Mouse (Mus musculus) urinary bladder, postnatal 14 days (tissue): ENCODE data around the gene Mt1.

Experiments
- DNase-seq: peaks from one replicate; pipeline ENCODE4 v3.0.0; 2021; ENCODE audit warnings: low spot score

The Mt1 gene

DNA sequence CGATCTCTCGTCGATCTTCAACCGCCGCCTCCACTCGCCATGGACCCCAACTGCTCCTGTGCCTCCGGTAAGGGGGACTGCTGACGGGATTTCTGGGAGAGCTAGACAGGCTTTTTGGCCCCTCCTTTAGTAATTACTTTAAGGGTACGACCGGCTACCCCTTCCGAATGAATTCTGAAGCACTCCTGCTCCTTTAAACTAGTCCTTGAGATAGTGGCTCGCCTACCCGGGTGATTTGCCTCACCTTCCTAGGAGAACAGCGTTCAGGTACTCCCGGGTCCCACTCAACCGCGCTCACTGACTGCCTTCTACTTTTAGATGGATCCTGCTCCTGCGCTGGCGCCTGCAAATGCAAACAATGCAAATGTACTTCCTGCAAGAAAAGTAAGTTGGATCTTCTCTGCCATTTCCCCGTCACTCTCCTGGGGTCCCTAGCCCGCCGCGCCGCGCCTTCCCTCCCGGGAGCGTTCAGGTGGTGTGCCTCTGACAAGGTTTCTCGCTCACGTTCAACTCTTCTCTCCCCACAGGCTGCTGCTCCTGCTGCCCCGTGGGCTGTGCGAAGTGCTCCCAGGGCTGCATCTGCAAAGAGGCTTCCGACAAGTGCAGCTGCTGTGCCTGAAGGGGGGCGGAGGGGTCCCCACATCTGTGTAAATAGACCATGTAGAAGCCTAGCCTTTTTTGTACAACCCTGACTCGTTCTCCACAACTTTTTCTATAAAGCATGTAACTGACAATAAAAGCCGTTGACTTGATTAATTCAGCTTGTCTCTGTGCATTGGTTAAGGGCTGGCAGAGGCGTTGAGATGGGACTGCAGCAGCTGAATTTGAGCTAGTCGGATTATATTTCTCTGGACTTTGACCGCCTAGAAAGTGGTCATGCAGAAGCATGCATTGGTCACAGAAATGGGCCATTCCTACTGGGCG, 5.8 kb upstream of the Mt1 start:
- peak; percentile 22 for DNase-seq

DNA sequence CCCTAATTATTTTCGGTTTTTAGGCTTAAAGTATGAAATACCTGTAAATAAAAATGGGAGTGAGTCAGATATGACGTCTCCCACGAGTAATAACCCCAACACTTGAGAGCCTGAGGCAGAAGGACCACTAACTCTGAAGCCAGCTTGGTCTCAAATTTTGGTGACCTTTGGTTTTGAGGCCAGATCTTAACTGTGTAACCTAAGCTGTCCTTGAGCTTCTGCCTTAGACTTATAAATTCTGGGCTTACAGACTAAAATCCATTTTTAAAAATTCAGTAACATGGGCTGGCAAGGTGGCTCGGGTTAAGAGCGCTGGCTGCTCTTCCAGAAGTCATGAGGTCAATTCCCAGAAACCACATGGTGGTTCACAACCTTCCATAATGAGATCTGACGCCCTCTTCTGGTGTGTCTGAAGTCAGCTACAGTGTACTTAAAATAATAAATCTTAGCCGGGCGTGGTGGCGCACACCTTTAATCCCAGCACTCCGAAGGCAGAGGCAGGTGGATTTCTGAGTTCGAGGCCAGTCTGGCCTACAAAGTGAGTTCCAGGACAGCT, 5.0 kb upstream of the Mt1 start:
- DNase-seq: no peak

- DNase-seq: no peak
Measured at GRCm38 (mm10) chr8:94174619-94175213, 4.2 kb upstream of the Mt1 start.

DNA sequence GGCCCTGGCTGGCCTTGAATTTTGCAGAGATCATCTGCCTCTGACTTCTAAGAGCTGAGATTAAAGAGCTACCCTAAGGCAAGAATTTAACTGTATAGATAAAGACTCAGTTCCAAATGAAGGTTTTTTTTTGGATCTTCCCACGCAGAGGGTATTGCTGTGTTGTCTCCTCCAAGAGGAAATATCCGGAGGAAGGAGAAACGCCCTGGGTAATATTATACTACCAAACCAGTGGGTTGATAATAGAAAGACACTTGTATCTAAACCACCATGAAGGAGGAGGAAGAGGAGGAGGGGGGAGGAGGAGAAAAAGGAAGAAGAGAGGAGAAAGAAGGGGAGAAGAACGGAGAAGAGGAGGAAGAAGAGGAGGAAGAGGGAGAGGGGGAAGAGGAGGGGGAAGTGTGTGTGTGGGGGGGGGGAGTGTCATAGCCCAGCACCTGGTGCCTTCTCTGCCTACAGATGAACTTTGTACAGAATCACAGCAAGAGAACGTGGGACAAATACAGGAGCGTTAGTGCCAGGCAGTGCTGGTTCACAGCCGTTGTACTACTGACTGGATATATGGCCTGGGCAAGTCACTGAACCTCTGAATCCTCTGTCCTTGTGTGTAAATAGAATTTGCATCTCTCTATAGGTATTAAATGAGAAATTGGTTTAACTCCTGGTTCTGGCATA, 1.0 kb upstream of the Mt1 start:
- DNase-seq: no peak

DNA sequence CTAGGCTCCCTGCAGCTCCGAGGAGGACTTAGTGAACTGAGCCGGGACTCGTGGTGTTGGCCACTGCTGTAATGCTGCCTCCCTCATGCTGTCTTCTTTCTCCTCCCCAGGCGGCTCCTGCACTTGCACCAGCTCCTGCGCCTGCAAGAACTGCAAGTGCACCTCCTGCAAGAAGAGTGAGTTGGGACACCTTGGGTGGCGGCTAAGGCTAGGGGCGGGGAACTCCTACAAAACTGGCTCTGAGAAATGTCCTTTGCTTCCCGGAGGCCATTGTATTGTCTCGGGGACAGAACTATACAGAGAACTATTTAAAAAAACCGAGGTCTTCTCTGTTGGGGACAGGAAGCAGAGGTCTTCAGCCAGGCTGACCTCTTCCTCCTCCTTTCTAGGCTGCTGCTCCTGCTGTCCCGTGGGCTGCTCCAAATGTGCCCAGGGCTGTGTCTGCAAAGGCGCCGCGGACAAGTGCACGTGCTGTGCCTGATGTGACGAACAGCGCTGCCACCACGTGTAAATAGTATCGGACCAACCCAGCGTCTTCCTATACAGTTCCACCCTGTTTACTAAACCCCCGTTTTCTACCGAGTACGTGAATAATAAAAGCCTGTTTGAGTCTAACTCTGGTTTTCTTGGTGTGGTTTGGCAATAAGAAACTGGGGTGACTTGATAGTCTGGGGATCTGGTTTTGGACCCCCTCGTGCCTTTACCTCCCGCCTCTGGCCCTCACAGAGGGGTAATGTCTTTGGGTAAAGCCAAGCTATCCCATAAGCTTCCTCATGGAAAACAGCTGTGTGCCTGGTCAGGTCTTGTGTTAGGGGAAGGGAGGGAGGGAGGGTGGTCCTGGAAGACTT, 1.1 kb downstream of the Mt1 start:
- DNase-seq: peak; percentile 34

DNA sequence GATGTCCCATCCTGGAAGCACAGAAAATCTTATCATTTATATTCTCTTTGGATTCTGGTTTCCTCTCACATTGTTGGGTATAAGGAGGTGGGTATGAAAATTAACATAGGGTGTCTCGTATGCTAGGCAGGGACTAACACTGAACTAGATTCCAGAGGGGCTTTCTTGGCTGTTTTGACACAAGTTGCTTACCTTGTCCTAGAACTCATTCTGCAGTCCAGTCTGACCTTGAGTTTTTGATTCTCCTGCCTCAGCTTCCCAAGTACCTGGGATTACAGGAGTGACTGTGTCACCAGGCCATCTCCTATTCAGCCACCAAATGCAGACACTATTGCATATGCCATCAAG, 1.7 kb downstream of the Mt1 start:
- DNase-seq: no peak

GRCm38 (mm10) chr8:94182055-94182929, 3.4 kb downstream of the Mt1 start:
- no peak for DNase-seq

DNA sequence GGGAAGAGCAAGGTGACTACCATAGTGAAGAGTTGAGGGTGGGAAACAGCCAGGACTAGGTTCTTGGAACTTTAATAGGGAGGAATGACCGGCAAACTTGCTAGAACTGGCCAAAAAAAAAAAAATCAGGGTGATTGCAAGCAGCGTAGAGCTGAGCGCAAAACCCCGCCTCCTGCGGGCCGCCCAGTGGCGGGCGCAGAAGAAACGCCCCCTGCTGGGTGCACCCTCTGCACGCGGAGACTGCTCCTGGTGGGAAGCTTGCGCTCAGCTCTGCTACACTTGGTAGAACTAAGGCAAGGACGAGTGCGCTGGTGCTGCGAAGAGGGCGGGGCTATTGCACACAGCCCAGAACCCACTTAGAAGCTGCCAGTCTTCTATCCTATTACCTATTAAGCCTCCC, 4.2 kb downstream of the Mt1 start:
- DNase-seq: peak; percentile 88

DNA sequence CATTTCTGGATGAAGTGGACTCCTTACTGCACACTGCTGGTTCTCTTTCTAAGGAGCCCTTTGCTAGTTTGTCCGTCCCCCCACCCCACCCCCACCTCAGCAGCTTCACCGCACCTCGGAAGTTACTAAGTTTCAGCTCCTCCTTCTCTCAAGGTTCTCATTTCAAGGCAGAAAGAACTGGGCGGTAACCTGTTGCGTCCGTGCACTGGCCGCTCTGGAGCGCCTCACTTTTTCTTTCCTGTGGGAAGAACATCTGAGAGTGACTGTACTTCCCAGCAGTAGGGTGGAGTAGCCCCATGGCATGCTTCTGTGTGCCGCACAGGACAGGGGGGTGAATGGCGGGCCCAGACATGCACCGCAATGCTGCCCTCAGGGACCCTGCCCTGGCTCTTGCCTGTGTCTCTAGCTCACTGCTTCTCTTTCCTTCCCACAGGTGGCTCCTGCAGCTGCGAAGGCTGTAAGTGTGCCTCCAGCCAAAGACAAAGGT, 5.5 kb downstream of the Mt1 start:
- peak; percentile 28 for DNase-seq

DNA sequence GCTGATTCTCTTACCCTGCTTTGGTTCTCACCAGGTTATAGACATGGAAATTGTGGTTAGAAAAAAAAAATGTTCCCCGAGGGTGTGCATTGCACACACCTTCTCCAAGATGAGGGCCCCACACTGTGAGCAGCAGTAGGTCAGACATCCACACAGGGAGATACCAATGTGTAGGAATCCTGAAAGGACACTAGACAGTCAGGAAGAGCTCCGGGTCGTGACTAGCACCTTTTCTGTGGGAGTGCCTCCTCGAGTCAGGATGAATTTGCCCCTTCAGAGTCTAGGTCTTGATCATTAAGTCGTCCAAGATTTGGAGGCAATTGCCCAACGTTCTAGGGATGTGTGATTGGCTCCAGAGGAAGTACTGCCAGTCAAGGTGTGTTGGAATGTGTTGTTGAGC, 6.9 kb downstream of the Mt1 start:
- no peak for DNase-seq

- DNase-seq: peak; percentile 91
Measured at GRCm38 (mm10) chr8:94186542-94186941, 7.7 kb downstream of the Mt1 start.

GRCm38 (mm10) chr8:94187290-94188002, 8.6 kb downstream of the Mt1 start:
- peak; percentile 26 for DNase-seq

DNA sequence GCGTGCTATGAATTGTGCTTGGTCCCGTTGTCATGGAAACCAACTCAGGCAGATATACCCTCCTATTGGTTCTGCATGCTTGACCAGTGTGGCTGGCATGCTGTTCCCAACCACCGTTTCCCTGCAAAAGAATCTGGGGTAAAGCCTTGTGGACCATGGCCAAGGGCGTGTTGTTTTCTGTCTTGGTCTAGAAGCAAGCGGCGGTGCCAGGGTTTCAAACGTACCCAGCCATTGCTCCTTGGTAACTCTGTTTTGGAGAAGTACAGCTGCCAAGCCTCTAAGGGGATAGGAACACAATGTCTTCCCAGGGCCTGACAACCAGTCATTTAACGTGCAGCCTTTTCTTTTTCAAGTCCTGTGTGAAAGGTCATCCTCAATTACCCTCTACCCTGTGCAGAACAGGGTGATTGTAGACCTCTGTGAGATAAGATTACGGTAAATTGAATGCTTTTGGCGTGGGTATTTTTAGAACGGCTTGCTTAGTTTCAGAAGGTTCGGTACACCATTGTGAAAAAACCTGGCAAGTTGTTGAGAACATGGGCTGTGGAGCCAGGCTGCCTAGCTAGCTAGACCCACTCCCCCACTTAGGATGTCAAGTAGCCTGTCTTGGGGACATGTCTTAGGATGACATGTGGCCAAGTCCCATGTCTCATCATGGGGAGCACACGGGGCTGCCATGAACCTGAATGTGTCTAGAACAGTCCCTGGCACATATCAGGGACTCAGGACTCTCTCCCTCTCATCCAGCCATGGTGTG, 10.6 kb downstream of the Mt1 start:
- DNase-seq: peak; percentile 47

DNA sequence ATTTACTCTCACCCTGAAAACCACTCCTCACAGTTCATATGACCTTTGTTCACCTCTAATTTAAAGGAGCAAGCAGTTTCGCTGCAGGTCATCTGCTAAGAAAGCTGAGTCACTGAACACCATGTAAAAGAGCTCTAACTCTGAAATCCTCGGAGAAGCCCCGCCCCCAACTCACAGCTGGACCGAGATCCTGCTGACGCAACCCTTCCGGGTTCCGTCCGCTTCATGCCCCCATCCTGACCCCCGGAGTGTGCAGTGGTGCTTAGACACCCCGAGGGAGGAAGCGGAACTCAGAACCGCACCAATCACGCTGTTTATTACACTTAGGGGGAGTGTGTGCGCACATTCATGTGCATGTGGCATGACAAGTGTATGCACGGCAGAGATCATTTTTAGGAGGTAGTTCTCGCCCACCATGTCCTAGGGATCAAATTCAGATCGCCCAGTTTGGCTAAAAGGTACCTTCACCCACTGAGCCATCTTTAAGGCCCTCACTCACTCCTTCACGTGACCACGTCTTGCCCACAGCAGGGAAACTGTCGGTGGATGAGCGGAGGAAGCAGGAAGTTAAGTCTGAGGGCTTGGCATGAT, 12.3 kb downstream of the Mt1 start:
- peak; percentile 74 for DNase-seq

GRCm38 (mm10) chr8:94192926-94193325, 14.0 kb downstream of the Mt1 start:
- no peak for DNase-seq

DNA sequence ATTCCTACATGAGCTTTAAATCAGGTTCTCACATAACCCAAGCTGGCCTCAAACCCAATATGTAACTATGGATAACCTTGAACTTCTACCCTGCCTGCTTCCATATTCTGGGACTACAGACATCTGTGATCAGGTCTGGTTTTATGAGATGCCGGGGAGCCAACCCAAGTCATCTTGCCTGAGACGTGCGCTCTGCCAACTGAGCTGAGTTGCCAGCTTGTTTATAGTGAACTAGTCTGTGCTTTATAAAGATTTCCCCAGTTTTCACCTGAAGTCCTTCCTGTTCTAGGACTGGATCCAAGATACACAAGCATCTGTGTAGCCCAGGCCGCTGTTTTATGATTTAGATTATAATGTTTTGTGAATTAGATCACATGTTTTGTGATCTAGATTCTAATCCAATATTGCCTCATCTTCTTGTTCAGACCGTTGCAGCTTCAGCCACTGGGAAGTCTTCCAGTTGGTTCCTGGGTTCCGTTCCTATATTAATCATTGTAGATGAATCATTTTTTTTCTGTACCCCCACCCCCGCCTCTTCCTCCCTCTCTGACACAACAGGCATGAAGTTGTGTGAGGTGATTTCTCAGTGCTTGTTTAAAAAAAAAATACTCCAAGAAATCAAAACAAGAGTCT, 15.8 kb downstream of the Mt1 start:
- DNase-seq: peak; percentile 62

GRCm38 (mm10) chr8:94199202-94199869, 20.5 kb downstream of the Mt1 start:
- peak; percentile 52 for DNase-seq

- DNase-seq: no peak
Measured at GRCm38 (mm10) chr8:94204043-94204442, 25.2 kb downstream of the Mt1 start.
